Mouse (Mus musculus) adrenal gland (tissue): Measurements from ENCODE around the gene Trim75.
"Not testable (repeated sequence)": the region's sequence is repeated elsewhere in the genome, so short reads cannot be mapped to it uniquely, and the experiment has no call there.

Experiments
- intact Hi-C: fragments of 180-260 bp; cut with DNase I; formaldehyde crosslinking; loops from one replicate; pipeline ENCODE4 v1.15.1; 2025
- long read RNA-seq, 2 experiments: library from polyadenylated mRNA; unstranded; transcript quantifications; one replicate each; pipeline ENCODE4 v2.0.0; 2020; ENCODE audit warnings: borderline replicate concordance in 1 of 2; ENCODE audit not compliant: insufficient replicate concordance in 1 of 2

Gene Trim75
- long read RNA-seq, experiment 1: 0 reads
- long read RNA-seq, experiment 2: 0 reads

DNA sequence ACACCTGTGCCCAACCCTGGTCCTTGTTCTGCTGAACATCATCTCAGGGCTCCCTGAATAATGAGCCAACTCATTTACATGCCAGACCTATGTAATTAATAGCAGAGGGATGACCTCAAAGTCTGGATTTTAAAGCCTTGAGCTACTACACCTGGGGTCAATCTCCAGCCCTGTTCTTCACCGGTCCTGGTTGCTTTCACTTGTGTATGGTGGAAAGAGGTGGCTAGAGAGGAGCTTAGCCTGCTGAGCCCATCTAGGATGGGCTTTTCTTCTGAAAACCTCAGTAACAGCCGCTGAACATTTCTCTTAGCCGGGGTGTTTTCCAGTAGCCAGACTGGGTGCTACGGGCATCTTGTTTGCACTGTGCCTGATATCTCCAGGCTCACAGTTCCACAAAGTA, at the start of gene Trim75:
Gene Trim75, minus strand, starts transcription at position 101 of the 400 bp plus-strand sequence.
- intact Hi-C loops: no loop called here

DNA sequence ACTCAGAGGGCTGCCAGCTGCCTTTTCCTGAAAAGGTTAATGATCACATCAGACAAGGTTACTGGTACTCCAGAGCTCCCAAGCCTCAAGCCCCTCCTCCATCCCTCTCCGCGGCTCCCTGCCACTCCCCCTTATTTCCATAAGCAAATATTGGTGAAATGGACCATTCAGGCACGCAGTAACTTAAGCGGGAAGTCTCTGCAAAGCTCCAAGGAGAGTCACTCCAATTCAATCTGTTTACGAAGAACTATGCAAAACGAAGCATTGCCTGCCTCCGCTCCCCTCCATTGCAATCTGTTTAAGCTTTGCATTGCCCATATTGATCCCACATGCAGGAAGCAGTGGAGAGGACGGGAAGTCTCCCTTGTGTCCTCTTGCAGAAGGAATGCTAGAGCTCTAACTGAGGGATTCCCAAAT, 49.5 kb upstream of the Trim75 start, which contains the start of gene Apela:
Gene Apela, minus strand, starts transcription at position 220 of the 417 bp plus-strand sequence.
- intact Hi-C loops: no loop called here

GRCm38 (mm10) chr8:65034136-65034535, 46.5 kb upstream of the Trim75 start:
- intact Hi-C loops: no loop called here

- intact Hi-C loops: no loop called here
Measured at GRCm38 (mm10) chr8:65033056-65033455, 45.4 kb upstream of the Trim75 start.

DNA sequence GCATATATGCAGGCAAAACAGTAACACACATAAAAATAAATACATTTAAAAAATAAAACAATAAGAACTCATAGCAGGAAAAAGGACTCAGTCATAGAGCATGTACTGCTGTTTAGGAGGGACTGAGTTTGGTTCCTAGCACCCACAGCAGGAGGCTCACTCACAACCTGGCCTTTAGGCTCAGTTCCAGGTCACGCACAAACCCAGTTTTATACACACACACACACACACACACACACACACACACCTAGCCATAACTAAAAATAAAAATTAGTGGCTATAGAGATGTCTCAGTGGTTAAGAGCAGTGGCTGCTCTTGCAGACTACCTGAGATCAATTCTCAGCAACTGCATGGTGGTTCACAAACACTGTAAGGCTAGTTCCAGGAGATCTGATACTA, 44.5 kb upstream of the Trim75 start:
- intact Hi-C loops: no loop called here

- intact Hi-C loops: no loop called here
Measured at GRCm38 (mm10) chr8:65030735-65031485, 43.3 kb upstream of the Trim75 start.

DNA sequence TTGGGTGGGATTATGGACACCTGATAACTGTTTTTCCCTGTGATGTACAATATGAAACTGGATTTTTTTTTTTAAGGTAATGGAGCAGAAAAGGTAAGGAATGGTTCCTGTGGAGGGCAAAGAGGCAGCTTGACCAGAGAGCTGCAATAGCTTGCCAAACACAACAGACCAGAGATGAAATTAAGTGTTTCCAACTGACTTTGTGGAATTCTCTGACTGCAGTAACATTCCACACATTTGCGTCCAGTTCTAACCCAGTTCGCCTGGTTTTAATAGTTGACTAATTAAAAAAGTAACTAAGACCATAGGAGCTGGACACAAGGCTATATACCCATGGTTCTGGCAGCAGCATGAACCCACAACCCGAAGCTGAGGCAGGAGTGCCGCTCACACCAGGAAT, 42.1 kb upstream of the Trim75 start:
- intact Hi-C loops: no loop called here

DNA sequence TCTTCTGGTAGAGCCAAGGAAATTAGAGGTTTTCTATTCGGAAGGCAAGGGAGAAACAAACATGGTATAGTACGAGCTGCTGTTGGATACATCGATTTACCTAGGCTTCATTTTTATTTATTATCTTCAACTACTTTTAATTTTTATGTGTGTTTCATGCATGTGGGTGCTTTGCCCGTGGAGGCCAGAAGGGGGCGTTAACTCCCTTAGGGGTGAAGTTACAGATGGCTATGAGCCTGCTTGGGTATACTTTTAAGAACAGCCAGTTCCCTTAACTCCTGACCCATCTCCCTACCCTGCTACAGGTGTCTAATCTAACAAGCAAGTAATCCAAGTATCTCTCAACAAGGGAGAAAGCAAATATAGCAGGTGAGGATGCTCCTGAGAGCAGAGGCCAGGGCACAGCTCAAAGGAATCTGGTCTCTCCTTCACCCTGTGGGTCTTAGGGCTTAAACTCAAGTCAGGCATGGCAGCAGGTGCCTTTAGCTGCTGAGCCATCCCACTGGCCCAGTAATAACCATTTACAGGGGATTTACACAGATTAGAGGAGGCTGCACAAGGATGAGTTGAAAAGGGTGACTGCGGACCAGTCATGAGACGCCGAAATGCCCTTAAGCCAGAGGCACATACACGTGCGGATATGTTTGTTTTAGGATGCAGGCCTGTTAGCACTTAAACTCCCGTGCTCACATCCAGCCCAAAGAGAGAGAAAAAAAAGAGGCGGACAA, 41.5 kb upstream of the Trim75 start:
- intact Hi-C loops: no loop called here

DNA sequence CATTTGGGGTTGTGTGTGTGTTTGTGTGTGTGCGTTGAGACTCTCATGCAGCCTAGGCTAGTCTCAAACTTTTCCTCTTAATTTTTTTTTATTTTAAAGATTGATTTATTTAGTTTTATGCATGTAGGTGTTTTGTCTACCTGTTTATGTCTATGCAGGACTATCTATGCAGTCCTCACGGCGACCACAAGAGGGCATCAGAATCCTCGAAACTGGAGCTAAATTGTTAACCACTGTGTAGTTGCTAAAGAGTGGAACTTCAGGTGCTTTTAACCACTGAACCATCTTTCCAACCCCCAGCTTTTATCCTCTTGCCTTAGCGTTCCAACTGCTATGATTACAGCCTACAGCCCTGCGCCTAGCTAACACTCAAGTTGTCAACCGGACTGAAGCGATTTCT, 34.9 kb upstream of the Trim75 start:
- intact Hi-C loops: loop anchor here (2.0 kb wide), 1 partner anchor 88 kb away; no protein-coding TSS in a partner anchor

DNA sequence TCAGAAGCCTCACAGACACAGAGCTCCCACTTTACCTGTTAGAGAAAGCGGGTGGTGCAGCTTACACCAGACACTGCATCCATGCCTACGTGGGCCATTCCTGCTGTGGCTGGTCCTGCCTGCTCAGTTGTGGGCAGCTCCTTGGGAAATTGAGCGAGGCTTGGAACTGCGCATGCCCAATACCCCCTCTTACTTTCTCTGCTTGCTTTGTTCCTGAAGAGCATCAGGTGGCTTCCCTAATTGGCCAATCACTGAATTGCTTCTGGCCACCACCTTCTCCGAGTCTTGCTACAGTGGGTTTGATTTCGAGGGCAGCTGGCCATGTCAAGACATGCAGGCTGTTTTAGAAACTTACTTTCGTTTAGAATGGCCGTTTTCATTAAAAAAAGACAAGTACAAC, 30.8 kb upstream of the Trim75 start, which contains the start of the genes Trim61 and Trim60:
Gene Trim61, minus strand, starts transcription at position 101 of the 400 bp plus-strand sequence.
Gene Trim60, minus strand, starts transcription at position 162 of the 400 bp plus-strand sequence.
- intact Hi-C loops: no loop called here

DNA sequence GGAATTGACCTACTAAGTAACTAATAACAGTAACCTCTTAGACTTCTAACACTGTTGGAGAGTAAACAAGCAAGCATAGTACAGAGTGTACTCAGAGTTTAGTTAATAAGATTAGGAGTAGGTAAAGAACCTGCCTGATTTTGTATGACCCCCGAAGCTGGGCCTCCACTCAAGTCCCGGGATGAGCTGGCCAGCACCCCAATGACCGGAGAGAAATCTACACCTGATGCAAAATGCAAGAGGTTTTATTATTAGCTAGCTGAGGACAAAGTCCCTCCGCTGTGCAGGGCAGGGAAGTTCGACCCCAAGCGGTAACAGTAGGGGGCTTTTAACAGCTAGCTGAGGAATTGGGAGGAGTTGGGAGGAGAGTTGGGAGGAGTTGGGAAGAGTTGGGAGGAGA, 20.0 kb upstream of the Trim75 start:
- intact Hi-C loops: not testable (repeated sequence)

DNA sequence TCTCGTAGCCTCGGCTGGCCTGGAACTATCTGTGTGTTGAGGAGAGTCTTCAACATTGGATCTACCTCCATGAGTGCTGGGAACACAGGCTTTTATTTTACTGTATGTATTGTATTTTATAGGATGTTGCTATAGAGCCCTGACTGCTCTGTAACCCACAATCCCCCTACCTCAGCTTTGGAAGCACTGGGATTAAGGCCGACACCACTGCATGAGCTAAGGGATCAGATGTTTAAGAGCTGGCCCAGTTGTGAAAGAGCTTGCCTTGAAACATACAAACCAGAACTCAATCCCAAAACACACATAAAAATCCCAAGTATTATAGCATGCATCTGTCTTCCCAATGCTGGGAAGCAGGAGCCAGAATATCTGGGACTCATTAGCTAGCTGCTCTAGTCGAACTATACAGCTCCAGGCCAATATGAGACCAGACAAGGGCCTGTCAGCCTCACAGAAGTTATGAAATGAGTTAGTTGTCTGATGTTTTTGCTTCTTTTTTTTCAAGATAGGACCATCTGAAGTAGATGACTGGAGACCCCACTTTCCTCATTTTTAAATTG, 11.3 kb upstream of the Trim75 start:
- intact Hi-C loops: no loop called here

DNA sequence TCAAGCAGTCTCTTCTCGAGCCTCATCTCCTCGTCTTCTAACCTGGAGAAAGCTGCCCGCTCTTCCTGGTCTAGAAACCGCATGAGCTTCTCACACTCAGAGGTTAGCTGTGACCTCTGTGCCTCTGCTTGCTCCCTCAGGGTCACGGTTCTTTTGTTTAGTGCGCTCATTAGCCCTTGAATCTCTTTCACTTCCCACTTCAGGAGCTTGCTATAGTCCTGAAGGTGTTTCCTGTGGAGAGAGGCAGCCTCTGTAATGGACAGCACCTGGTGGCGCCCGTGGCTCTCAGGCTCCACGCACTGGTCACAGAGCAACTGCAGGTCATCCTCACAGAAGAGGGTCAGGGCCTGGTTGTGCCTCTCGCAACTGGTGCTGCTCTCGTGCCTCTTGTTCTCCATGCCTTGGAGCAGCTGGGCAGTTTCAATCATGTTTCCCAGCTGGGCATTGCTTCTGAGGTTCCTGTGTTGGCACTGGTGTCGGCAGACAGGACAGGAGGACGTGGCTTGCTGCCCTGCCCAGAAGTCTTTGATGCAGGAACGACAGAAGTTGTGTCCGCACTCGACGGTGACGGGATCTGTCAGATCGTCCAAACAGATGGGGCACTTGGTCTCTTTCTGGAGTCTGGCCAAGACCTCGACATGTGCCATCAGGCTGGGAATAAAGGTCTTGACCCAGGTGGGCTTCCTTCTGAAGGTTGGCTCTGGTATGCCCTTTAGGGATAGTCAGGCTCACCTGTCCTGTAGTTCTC, 4.3 kb downstream of the Trim75 start:
- intact Hi-C loops: no loop called here

GRCm38 (mm10) chr8:64962836-64963235, 24.8 kb downstream of the Trim75 start:
- intact Hi-C loops: no loop called here

DNA sequence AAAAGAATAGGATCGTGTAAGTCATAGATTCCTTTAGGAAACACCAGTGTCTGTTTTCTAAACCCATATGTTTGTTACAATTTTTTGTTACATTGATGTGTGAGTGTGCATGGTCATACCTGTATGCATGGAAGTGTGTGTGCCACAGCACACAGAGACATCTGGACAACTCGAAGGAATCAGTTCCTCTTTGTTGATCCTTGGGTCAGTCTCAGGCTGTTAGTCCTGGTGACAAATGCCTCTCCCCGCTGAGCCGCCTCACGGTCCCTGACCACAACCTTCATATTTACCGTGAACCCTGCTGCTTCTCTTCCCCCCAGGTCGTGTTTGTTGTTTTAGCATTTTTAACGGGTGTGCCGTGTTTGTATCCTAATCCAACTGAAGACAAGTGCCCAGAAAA, 28.6 kb downstream of the Trim75 start:
- intact Hi-C loops: no loop called here

DNA sequence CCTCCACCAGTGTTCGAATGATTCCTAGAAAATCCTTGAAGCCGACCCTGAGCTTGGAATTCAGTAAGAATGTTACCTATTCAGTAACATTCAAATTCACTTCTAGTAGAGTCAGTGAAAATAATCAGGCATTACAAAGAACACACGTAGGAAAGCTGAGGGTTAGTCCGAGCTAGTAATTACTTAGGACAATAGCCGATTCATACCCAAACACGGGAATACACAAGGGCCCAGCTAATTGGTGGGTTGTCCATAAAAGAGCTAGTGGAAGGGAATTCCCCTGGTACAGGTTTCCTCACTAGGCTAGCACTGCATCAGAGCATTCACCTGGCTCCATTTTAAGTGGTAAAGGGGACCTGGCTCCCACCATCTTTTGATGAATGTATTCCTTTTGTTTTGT, 35.5 kb downstream of the Trim75 start:
- intact Hi-C loops: no loop called here

- intact Hi-C loops: no loop called here
Measured at GRCm38 (mm10) chr8:64948371-64948770, 39.3 kb downstream of the Trim75 start.

GRCm38 (mm10) chr8:64947698-64948034, 40.0 kb downstream of the Trim75 start:
- intact Hi-C loops: no loop called here

- intact Hi-C loops: no loop called here
Measured at GRCm38 (mm10) chr8:64946820-64947697, 40.6 kb downstream of the Trim75 start, which contains the start of gene Tmem192. TSS of gene Tmem192 (plus strand) at chr8:64947185.

- intact Hi-C loops: no loop called here
Measured at GRCm38 (mm10) chr8:64946441-64946819, 41.2 kb downstream of the Trim75 start.
